Mouse (Mus musculus) B cell, adult (primary cell): ENCODE measurements around the gene Amdhd1. TPM values are rescaled to one million over a fixed set of nuclear protein-coding genes. Genes with fewer than 3 reads are reported as not detected.

Source experiments
- total RNA-seq: library from RNA; stranded (reverse); gene quantifications from 4 replicates; pipeline ENCODE4 v1.2.4, GENCODE M21; 2023; ENCODE audit not compliant: inconsistent age

Gene Amdhd1
- 0.22 TPM in 1 of 4 replicates, not detected in the others for total RNA-seq

GRCm38 (mm10) chr10:93539775-93540430, at the start of gene Amdhd1:
Amdhd1 (minus strand) TSS chr10:93540033.

DNA sequence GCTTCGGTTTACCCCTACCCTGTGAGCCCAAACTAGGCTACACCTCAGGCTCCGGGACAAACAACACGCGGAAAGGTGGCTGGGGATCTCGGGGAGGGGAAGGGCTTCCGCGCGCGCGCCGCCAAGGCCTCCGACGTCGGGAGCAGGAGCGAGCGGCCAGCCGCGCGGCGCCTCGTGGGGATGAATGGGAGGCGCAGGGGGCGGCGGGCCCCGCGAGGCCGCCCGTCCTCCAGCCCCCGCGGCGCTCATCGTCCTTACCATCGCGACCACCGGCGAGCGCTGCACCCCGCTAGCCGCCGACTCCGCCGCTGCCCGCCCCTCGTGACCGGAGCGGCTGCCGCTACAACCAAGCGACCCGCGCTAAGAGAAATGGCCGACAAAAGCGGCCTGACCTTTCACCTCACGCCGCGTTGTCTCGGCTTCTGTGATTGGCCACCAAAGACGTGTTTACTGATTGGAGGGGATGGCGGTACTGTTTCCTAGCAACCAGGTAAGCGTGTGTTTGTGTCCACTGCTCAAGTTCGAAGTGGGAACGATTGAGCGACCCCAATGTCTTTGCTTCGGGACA, 49.5 kb upstream of the Amdhd1 start, which contains the start of gene Snrpf:
TSS of gene Snrpf (minus strand) at position 426 of the 568 bp plus-strand sequence.

DNA sequence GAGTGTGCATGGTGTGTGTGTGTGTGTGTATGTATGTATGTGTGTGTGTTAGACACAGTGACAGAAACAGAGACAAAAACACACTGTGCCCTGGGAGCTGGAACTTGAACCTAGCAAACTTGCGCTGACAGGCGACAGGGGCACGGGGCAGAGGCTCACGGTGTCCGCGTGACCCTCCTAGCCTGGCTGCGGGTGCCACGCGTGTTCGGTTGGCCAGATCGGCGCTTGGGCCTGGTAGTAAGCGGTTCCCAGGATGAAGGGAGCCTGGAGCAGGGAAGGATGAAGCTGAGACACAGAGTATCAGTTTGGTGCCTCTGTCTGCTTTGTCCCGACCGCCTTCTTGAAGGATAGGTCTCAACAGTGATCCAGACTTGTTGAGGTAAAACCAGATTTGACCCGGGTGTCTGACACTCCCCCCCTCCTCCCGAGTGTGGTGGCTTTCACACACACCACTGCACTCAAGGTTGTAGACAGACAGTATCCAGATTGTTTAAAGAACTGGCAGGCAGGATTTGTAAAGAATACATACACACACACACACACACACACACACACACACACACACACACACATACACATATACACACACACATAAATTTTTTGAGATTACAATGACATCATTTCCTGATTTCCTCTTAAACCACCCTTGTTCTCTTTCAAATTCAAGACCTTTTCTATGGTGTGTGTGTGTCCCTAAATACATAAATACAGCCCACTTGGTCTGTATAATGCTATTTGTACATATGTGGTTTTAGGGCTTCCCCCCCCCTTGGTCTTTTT, 788 bp upstream of the Amdhd1 start, which contains the start of gene Ccdc38:
TSS of gene Ccdc38 (plus strand) at position 202 of the 780 bp plus-strand sequence.

GRCm38 (mm10) chr10:93488066-93488827, 51.6 kb downstream of the Amdhd1 start, which contains the start of gene Hal:
Hal (plus strand) TSS chr10:93488768.

Other genes with a start within 250 kb of the Amdhd1 start
- 52.7 to 66.9 TPM (median 65.4 TPM) in 4 replicates for gene Elk3, start 228.9 kb downstream of the Amdhd1 start, total RNA-seq
- gene Lta4h, start 86.6 kb downstream of the Amdhd1 start, total RNA-seq, result 59.5 to 75.9 TPM (median 65.2 TPM) in 4 replicates
- 0.58 to 1.0 TPM (median 0.75 TPM) in 4 replicates for gene Hal, start 51.3 kb downstream of the Amdhd1 start, total RNA-seq
- not detected in 4 replicates for gene Ccdc38, start 599 bp upstream of the Amdhd1 start, total RNA-seq
- gene Snrpf, start 49.7 kb upstream of the Amdhd1 start, total RNA-seq, result 15.1 to 23.9 TPM (median 19.6 TPM) in 4 replicates
- not detected in 4 replicates for gene Ntn4, start 100.6 kb upstream of the Amdhd1 start, total RNA-seq